Mouse (Mus musculus) left cerebral cortex, adult 8-10 months (tissue): ENCODE measurements around the gene Oas1c. TPM values are rescaled to one million over a fixed set of nuclear protein-coding genes. Genes with fewer than 3 reads are reported as not detected.
"Not testable (repeated sequence)": the region's sequence is repeated elsewhere in the genome, so short reads cannot be mapped to it uniquely, and the experiment has no call there.

Source experiments
- DNase-seq, 2 experiments: peaks; one replicate each; pipeline ENCODE4 v3.0.0; 2022; ENCODE audit warnings: low spot score in 2 of 2
- total RNA-seq, 4 experiments: library from RNA; stranded (reverse); gene quantifications; 2 replicates each; pipeline ENCODE4 v1.2.4; 2022

Oas1c gene
- total RNA-seq, result 1 to 10 TPM in 3 of 4 experiments, under 1 TPM in 1; 0.46 to 1.9 (median 1.5) TPM

DNA sequence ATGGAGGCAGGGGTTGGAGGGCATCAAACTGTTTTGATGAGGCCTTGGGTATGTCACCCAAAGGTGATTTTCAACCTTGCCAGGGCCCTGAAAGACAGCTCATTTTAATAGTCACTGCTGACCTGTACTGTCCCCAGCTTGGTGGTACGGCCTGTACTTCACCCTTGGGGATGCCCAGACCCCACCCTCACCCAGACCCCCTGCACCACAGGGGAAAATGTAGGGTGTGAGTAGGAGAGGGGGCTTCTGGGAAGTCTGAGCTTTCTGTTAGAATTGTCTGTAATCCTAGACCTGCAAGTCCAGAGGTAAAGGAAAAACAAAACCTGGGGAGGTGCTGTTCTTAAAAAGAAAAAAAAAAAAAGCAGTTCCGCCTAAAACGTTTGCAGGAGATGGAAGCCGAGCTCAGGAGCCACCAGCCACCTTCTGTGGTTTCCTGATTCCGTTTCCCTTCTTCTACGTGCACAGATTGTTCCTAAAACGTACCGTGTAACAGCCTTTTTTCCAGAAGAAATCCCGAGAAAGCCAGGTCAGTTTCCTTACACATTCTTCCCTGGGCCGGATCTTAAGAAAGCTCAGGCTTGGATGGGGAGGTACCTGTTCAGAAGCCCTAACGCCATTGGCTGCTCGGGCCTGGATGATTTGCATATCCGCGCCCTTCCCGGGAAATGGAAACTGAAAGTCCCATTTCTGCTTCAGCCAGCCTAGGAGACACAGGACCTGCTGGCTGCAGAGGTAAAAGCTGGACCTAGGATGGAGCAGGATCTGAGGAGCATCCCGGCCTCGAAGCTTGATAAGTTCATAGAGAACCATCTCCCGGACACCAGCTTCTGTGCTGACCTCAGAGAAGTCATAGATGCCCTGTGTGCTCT lies at the start of gene Oas1c:
Gene Oas1c (minus strand): TSS at position 564 of the 869 bp plus-strand sequence.
- peak; percentile 50 to 72 for DNase-seq

DNA sequence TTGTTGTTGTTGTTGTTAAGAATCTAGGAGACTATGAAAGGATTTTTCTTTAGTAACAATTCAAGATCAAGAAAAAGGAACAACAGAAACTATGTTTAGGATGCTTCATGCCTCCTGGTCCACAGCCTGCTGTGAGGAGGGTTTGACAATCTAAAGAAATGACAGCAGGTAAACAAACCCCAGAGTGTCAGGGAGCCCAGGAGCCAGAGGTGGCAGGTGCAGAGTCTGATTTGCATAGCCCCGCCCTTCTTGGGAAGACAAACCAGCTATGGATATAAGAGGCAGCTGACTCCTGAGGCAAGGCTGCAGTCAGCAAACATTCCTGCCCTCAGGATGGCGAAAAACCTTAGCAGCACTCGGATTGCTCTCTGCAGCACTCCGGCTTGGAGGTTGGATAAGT lies 48.8 kb upstream of the Oas1c start, which contains the start of gene Oas1h:
Gene Oas1h (plus strand): TSS at position 301 of the 400 bp plus-strand sequence.
- no peak for DNase-seq

DNA sequence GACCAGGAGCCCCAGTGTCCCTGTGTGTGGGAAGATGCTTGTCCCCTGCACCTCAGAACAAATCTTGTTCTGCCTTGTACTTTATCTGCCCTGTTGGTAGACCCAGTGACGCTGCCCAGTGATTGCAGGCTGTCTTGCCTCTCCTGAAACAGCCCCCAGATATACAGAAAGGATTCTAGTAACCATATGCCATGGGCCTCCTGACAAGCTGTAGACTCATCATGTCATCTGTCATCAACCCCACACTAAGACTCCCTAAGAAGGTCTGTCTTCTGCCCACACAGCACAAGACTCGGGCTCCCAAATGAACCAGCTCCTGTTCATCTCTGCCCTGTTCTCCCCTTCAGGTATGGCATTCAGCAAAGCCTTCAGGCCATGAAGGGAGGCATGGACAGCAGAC lies 46.9 kb upstream of the Oas1c start:
- no peak for DNase-seq

DNA sequence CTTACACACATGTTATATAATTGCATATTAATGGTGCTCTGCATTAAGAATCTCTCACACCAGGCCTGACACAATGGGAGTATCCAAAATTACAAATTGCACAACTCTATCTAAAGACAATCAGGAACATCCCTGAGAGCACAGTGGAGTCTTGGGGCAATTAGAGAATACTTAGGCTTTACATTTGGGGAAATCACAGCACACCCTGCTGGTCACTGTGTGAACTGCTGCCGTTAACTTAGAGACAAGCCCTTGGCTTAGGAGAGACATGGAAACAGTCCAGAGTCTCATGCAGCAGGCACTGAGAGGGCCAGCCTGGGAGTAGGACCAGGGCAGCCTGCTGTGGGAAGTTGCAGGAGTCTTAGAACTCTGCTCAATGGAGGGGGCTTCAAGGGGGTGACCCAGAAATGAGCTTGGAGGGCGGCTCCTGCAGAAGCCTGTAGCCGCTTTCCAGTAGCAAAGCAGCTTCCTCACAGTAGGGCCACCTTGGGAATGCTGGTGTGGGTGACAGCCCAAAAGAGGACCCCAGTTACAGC lies 37.4 kb upstream of the Oas1c start:
- DNase-seq, result peak in 1 of 2 experiments; percentile 8

DNA sequence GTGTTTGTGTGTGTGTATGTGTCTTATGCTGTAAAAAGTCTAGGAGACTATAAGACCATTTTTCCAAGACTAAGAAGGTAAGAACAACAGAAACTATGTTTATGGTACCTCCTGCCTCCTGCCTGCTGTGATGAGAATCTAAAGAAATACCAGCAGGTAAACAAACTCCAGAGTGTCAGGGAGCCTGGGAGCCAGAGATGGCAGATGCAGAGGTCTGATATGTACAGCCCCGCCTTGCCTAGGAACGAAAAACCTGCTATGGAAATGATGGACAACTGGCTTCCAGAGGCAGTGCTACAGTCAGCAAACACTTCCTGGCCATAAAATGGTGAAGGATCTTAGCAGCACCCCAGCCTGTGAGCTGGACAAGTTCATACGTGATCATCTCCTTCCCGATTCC lies 34.8 kb upstream of the Oas1c start, which contains the start of gene Oas1f:
Gene Oas1f (plus strand): TSS at position 301 of the 400 bp plus-strand sequence.
- no peak for DNase-seq

DNA sequence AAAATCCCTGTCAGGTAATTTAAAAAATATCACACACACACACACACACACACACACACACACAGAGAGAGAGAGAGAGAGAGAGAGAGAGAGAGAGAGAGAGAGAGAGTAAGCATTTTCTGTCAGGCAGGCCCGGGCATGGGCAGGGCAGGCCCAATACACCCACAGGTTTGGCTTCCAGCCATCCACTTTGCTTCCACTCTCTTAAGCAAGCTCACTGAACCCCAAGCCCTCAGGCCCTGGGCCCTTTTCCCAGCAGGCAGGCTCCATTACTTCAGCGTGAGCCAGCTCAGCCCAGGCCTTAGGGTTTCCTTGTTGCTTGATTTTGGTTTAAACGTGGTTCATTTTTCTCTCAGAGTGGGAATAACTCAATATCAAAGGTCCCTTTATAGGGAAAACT lies 32.4 kb upstream of the Oas1c start:
- DNase-seq, result no peak

DNA sequence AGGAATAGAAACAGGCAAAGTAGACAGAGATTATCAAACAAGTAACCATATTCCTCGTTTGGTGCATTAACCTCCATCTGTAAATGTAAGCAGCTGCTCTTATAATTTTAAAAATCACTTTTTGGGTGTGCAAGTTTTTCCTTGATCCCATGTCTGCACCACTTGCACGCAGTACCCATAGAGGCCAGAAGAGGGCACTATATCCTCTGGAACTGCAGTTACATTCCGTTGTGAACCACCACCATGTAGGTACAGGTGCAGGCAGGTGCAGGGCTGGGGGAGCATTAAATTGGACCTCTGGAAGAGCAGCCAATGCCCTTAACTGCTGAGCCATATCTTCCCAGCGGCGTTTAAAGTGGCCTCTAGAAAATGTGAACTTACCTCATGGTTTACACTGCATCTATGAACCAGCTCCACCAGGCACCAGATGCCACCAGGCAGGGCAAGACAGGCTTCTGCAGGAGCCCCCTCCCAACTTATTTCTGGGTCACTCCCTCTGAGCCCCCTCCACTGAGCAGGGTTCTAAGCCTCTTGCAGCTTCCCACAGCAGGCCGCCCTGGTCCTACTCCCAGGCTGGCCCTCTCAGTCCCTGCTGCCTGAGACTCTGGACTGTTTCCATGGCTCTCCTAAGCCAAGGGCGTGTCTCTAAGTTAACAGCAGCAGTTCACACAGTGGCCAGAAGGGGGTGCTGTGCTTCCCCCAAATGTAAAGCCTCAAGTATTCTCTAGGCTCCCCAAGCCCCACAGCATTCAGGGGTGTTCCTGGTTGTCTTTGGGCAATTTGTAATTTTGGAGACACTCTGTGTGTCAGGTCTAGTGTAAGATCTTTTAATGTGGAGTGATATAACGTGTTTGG lies 24.6 kb upstream of the Oas1c start:
- no peak for DNase-seq

DNA sequence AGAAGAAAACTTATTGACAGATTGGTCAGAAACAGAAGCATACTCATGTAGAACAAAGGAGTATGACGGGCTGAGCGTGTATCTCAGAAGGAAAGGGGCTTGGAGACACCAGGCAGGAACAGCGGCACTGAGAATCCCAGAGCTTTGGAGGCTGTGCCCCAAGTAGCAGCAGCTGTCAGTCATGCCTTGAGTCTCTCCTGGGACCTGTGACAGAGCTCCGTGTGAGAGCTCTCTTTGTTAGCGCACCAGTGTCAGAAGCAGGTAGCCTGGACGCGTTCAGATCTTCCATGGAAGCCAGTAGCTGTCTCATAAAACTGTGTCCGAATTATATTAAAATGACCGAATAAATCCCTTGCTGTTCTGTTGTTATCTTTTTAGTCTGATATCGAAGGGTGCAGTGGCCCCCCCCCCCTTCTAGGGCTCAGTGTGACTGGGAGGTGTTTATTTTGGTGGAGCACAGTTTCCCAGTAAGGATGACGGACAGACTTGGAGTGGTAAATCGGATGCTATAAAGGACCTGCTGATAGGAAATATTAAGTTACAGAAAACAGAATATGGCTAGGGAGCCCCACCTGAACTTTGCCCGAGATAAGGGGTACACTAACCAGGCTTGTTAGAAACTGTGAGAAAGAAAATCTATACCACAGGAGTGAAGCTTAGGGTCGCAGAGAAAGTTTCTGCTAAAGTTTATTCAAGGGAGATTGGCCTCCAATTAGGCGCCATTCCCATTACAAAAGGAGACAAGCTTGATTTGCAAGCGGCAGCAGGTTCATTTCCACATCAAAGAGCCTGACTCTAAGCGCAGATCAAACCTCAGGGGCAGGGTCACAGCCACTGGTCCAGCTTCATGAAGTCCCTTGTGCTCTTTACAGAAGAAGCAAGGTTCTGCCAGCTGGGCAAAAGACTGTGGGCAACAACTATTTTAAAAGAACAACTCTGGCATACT lies 21.3 kb upstream of the Oas1c start:
- DNase-seq, result no peak

DNA sequence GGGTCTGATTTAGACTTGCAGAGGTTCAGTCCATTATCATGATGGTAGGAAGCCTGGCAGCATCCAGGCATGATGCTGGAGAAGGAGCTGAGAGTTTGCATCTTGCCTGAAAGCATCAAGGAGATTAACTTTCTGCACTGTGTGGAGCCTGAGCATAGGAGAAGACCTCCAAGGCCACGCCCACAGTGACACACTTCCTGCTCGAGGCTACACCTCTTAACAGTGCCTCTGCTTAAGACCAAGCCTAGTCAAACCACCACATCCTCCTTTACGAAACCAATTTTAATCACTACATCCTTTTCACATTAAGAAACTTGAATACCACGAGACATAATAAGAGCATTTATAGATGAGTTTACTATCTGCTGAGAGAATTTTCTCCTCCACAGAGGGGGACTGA lies 18.7 kb upstream of the Oas1c start:
- no peak for DNase-seq

DNA sequence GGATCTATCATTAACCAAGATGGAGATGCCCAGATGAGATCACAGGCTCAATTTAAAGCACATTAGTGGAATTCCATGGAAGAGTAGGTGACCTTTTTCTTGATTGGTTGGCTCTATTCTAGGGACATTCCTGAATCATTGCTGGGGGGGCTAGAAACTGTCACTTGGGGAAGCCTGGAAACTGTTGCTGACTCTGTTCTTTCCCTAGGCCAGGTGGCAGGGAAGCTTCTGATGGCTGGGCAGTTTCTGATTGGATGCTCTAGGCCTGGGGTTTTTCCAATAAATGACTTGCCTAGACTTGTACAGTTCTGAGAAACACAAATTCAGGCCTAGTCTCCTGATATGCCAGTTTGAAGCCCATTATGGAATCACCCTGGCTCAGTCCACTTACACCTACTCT lies 6.7 kb upstream of the Oas1c start:
- DNase-seq, result no peak

DNA sequence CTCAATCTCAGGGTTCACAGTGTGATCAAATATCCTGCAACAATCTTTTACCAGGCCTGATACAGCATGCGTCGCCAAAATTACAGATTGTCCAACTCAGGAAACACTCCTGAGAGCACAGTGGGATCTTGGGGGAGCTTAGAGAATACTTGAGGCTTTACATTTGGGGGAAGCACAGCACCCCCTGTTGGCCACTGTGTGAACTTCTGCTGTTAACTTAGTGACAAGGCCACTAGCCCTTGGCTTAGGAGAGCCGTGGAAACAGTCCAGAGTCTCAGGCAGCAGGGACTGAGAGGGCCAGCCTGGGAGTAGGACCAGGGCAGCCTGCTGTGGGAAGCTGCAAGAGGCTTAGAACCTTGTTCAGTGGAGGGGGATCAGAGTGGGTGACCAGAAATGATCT lies 3.6 kb upstream of the Oas1c start:
- no peak for DNase-seq

DNA sequence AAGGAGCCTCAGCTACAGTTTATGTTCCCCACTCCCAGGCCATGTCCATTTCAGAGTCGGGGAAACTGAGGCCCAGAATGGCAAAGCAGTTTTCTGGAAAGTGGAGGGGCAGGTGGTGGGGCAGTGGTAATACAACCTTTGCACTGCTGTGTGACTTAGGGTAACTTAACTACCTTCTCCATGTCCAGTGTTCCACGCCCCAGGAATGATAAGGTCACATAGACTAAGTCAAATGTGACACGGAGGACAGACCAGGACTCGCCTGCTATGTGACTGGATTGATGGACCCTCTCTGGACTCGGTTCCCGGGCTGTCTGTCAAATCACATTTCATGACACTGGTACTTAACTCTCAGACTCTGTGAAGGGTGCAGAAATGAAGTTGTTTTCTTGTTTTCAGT lies 709 bp upstream of the Oas1c start:
- no peak for DNase-seq

DNA sequence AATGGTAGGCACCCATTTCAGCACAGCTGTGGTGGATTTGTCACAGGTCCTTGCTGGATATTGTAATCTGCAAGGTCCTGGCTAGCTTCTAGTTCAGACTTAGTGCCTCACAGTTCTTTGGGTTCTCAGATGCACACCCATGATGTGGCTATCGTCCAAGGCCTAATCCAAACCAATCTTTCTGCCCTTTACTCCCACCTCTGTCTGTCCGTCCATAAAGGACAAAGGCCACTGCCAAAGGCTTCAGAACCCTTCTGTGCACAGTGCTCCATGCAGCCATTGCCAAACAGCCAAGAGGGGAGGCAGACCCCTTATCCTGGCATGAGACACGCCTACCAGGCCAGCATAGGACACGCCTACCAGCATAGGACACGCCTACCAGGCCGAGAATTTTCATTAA lies 3.1 kb downstream of the Oas1c start:
- DNase-seq, result no peak

DNA sequence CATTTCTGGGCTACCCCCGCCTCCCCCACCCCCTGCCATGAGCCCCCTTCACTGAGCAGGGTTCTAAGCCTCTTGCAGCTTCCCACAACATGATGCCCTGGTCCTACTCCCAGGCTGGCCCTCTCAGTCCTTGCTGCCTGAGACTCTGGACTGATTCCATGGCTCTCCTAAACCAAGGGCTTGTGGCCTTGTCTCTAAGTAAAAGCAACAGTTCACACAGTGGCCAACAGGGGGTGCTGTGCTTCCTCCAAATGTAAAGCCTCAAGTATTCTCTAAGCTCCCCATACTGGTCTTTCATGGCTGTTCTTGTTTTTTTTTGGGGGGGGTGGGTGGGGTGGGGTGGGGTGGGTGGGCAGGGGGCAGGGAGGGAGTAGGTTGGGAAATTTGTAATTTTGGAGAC lies 5.9 kb downstream of the Oas1c start:
- no peak for DNase-seq

DNA sequence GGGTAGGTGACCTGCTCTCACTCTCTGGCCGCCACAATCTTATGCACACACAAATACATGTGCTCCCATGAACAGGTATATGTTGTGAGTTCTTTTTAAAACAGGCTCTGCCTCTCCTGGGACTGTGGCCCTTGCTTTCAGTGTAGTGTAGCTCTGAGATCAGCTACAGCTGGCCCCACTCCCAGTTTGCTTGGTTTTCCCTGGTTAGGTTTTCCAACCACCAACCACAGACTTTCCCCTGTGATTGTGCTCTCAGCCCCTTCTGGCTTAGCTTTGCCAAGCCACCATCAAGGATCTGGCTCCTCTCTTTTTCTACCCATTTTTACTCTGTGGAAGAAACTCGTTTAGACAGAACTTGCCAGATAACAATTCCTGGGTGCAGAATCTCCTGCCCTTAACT lies 8.7 kb downstream of the Oas1c start:
- DNase-seq, result no peak

DNA sequence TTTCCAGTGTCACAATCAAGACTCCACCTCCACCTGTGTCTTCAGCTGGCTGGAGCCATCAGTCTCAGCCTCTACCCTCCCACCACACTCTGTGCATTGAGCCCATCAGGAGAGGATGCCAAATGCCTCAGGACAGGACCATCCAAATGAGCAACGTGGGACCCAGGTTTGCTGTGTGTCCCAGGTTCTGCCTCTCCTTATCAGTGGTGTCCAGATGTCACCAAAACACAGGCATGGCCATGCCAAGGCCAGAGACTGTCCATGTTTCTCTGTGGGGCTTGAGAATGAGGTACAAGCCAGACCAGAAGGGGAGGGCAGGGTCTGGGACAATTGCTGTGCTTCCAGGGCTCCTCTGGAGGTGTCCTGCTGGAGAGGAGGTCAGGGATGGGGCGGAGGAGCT lies 13.4 kb downstream of the Oas1c start:
- DNase-seq, result not testable (repeated sequence)

DNA sequence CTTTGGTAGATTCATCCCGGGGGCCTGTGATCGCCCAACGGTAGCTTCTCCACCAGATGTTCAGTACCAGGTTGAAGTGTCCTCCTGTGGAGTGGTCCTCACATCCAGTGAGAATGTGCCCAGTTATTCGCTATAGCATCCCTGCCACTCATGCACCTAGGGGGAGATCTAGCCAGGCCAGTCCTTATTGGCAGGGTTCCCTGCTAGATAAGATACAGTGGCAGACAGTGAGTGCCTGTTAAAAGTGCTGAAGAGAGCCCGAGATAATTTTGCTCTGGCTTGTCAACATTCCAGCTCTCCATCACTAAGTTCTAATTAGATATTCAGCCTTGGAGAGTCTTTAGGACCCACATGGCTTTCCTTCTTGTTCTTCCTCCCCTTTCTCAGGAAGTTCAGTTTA lies 14.2 kb downstream of the Oas1c start:
- DNase-seq, result not testable (repeated sequence)

DNA sequence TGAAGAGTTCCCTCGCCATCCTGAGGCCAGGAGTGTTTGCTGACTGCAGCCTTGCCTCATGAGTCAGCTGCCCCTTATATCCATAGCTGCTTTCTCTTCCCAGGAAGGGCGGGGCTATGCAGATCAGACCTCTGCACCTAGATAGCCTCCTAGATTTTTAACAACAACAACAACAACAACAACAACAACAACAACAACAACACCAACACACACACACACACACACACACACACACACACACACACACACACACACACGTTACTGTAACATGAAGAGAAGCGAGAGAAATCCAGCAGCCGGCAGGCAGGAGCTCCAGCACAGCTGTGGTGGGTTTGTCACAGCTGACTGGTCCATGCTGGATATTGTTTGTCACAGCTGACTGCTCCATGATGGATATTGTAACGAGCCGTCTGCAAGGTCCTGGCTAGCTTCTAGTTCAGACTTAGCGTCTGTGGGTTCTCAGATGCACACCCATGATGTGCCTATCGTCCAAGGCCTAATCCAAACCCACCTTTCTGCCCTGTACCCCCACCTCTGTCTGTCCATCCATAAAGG lies 16.8 kb downstream of the Oas1c start, which contains the start of gene Oas1e:
Gene Oas1e (minus strand): TSS at position 51 of the 555 bp plus-strand sequence.
- not testable (repeated sequence) for DNase-seq

DNA sequence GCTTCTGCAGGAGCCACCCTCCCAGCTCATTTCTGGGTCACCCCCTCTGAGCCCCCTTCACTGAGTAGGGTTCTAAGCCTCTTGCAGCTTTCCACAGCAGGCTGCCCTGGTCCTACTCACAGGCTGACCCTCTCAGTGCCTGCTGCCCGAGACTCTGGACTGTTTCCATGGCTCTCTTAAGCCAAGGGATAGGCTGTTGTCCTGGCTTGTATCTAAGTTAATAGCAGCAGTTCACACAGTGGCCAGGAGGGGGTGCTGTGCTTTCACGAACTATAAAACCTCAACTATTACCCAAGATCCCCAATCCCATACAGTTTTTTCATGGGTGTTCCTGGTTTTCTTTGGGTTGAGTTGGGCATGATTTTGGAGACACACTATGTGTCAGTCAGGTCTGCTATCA lies 19.3 kb downstream of the Oas1c start:
- DNase-seq, result peak in 1 of 2 experiments; percentile 55

DNA sequence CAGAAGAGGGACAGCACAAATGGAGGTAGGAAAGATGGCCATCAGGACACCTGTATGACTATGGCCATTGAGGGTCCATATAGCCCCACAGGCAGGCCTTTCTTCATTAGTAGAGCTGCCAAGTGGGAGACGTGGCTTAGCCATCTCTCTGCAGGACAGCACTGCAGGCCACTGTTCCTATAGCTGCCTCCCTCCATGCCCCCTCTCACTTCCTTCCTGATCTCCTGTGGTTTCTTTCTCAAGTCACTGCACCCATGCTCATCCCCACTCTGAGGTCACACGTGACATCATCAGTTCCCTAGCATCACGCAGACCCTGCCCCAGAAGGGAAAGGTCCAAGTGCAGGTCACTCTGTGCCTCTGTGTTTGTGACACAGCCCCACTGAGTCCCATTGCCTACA lies 25.3 kb downstream of the Oas1c start:
- DNase-seq, result no peak
